Mouse (Mus musculus) olfactory bulb, adult 2 months (tissue): ENCODE data around the gene Gm20481.

ENCODE experiments used
- CTCF ChIP-seq: fragments of 200-500 bp; IDR thresholded peaks from 2 replicates; pipeline ENCODE4 v1.5.1; 2012; ENCODE audit warnings: low read depth, mild to moderate bottlenecking, low read length, moderate library complexity; ENCODE audit not compliant: insufficient read depth
- POLR2A ChIP-seq: fragments of 200-500 bp; IDR thresholded peaks from 2 replicates; pipeline ENCODE4 v1.6.1; 2012; ENCODE audit warnings: mild to moderate bottlenecking, low read depth, low read length, moderate library complexity; ENCODE audit not compliant: insufficient read depth

DNA sequence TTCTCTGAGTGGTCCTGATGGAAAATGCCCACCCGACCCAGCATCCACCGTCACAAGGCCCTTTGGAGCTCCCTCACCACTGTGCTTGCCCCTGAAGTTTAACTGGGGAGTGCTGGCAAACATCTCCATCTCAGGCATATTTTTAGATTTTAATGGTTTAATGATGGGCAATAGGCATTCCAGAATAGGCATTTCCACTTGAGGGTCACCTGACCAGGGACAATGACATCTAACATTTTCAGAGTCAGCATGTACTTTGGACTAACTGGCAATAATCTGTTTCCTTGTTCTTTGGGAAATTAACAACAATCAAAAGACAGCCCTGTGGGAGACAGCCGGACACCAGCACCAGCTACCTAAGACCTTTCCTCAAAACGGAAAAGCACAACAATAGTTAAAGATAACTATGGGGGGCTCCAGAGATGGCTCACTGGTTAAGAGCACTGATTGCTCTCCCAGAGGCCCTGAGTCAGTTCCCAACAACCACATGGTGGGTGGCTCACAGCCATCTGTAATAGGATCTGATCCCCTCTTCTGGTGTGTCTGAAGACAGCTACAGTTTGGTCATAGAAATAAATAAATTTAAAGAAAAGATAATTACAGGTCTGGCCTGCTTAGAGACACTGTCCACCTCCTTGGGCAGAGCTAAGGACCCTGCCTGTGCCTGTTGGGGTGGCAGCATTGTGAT is 26.4 kb upstream of the Gm20481 start:
- TF ChIP-seq CTCF: no peak
- TF ChIP-seq POLR2A: no peak
